ENCODE assay signal across 12 mouse cellular contexts in genomic region chr17:29273889-29274288, GRCm38 (mm10). TPM values are rescaled to one million over a fixed set of nuclear protein-coding genes. Genes with fewer than 3 reads are reported as not detected.
DNase-seq lines count a peak whose midpoint lies in the region; ATAC-seq and TF ChIP-seq lines count a peak whose summit lies in the region.
"Had no signal": no experiment of that assay in that cellular context is flagged by ENCODE, and none has a peak within 500 bp of the region (broad histone marks: within the 10 kb centered on the region; RNA-seq: fewer than 3 reads in every experiment).

No protein-coding gene starts in this region.

- no peak overlapping the region for H3K4me3 ChIP-seq in limb, embryonic 12.5 days (replicated peaks)
- H3K4me3 ChIP-seq in limb, embryonic 10.5 days: no peak overlapping the region
- no peak overlapping the region for H3K4me3 ChIP-seq in stomach, embryonic 16.5 days (replicated peaks; ENCODE audit: low read length)
- H3K4me3 ChIP-seq in forebrain, embryonic 13.5 days: no peak overlapping the region
- no peak overlapping the region for H3K4me3 ChIP-seq in forebrain, postnatal 0 days (ENCODE audit: low read depth, low read length)
- H3K4me3 ChIP-seq: erythroblast, embryonic 14.5 days; midbrain, embryonic 12.5 days had no signal

- no peak for ATAC-seq in limb, embryonic 12.5 days (ENCODE audit: insufficient number of reproducible peaks, insufficient read depth, low FRiP score, low TSS enrichment, low read depth)
- no peak for ATAC-seq in stomach, embryonic 16.5 days (ENCODE audit: insufficient read depth, low FRiP score)
- no peak for ATAC-seq in forebrain, embryonic 13.5 days
- no peak for ATAC-seq in forebrain, postnatal 0 days
- ATAC-seq: intestine, postnatal 0 days had no signal

- 0 out of 2 replicates have a peak overlapping the region, but pooled peaks have one; percentile 27 for H3K9ac ChIP-seq in limb, embryonic 12.5 days (replicated peaks)
- no peak overlapping the region for H3K9ac ChIP-seq in stomach, embryonic 16.5 days (ENCODE audit: low read length)
- H3K9ac ChIP-seq in forebrain, embryonic 13.5 days: no peak overlapping the region
- no peak overlapping the region for H3K9ac ChIP-seq in forebrain, postnatal 0 days
- H3K9ac ChIP-seq: midbrain, embryonic 12.5 days had no signal

- H3K4me2 ChIP-seq in limb, embryonic 12.5 days: no peak overlapping the region
- H3K4me2 ChIP-seq in stomach, embryonic 16.5 days (ENCODE audit: low read depth, low read length): no peak overlapping the region
- no peak overlapping the region for H3K4me2 ChIP-seq in forebrain, embryonic 13.5 days
- H3K4me2 ChIP-seq in forebrain, postnatal 0 days (ENCODE audit: low read depth): no peak overlapping the region
- H3K4me2 ChIP-seq: midbrain, embryonic 12.5 days had no signal

- H3K27ac ChIP-seq in limb, embryonic 12.5 days: peak overlapping the region; percentile 47; the same call in 1 of the 2 replicates
- no peak overlapping the region for H3K27ac ChIP-seq in limb, embryonic 10.5 days
- peak overlapping the region; percentile 4; the same call in 1 of the 2 replicates for H3K27ac ChIP-seq in stomach, embryonic 16.5 days (ENCODE audit: low read length)
- no peak overlapping the region for H3K27ac ChIP-seq in forebrain, embryonic 13.5 days
- H3K27ac ChIP-seq in forebrain, postnatal 0 days (ENCODE audit: low read depth, low read length): no peak overlapping the region
- H3K27ac ChIP-seq: midbrain, embryonic 12.5 days had no signal

- TF ChIP-seq CTCF in forebrain, postnatal 0 days (IDR thresholded peaks at IDR 0.05; ENCODE audit: low read depth): no peak

- H3K4me1 ChIP-seq in limb, embryonic 12.5 days (replicated peaks): peaks cover 19% of the 10 kb centered on the region
- H3K4me1 ChIP-seq in limb, embryonic 10.5 days: peaks cover 21% of the 10 kb centered on the region
- H3K4me1 ChIP-seq in stomach, embryonic 16.5 days (ENCODE audit: control insufficient read depth, insufficient read depth, low read length): peaks cover 10% of the 10 kb centered on the region; the same call in 1 of the 2 replicates
- H3K4me1 ChIP-seq in forebrain, embryonic 13.5 days: peaks cover 13% of the 10 kb centered on the region
- H3K4me1 ChIP-seq in forebrain, postnatal 0 days (ENCODE audit: insufficient read depth): peaks cover 9% of the 10 kb centered on the region

- WGBS in limb, embryonic 12.5 days: 80% methylated on average over 11 of the region's 11 CpGs
- WGBS in limb, embryonic 10.5 days: 90% methylated on average over 11 of the region's 11 CpGs
- WGBS in stomach, embryonic 16.5 days: 71% methylated on average over 11 of the region's 11 CpGs
- WGBS in forebrain, embryonic 13.5 days: 86% methylated on average over 11 of the region's 11 CpGs
- WGBS in forebrain, postnatal 0 days: 88% methylated on average over 11 of the region's 11 CpGs

- peaks cover 7% of the 10 kb centered on the region for H3K36me3 ChIP-seq in limb, embryonic 12.5 days
- no peaks in the 10 kb centered on the region for H3K36me3 ChIP-seq in limb, embryonic 10.5 days
- no peaks in the 10 kb centered on the region for H3K36me3 ChIP-seq in stomach, embryonic 16.5 days (ENCODE audit: control insufficient read depth, insufficient read depth, low read length)
- 0 out of 2 replicates have a peak, but pooled peaks cover 8% of the 10 kb centered on the region for H3K36me3 ChIP-seq in forebrain, embryonic 13.5 days (ENCODE audit: poor library complexity, severe bottlenecking)
- H3K36me3 ChIP-seq in forebrain, postnatal 0 days (ENCODE audit: insufficient read depth): peaks cover 4% of the 10 kb centered on the region; the same call in 1 of the 2 replicates

- H3K9me3 ChIP-seq in limb, embryonic 12.5 days: no peaks in the 10 kb centered on the region
- no peaks in the 10 kb centered on the region for H3K9me3 ChIP-seq in limb, embryonic 10.5 days (replicated peaks)
- H3K9me3 ChIP-seq in stomach, embryonic 16.5 days (replicated peaks; ENCODE audit: control insufficient read depth, low read length): no peaks in the 10 kb centered on the region
- no peaks in the 10 kb centered on the region for H3K9me3 ChIP-seq in forebrain, embryonic 13.5 days (replicated peaks)
- H3K9me3 ChIP-seq in forebrain, postnatal 0 days (ENCODE audit: low read length): no peaks in the 10 kb centered on the region
- H3K9me3 ChIP-seq: midbrain, embryonic 12.5 days had no signal

- DNase-seq in limb, embryonic 10.5 days (ENCODE audit: low spot score): no peak
- DNase-seq in heart, postnatal 14 days: peak; percentile 40 to 62
- DNase-seq in liver: peak; percentile 29
- no peak for DNase-seq in forebrain, postnatal 0 days
- DNase-seq in thymus, postnatal 25 days: no peak
- DNase-seq: cerebellum, adult 9-11 months had no signal

- intact Hi-C loops in heart, postnatal 14 days (cut with DNase I): no loop called here

- H3K27me3 ChIP-seq in limb, embryonic 12.5 days: no peaks in the 10 kb centered on the region
- no peaks in the 10 kb centered on the region for H3K27me3 ChIP-seq in limb, embryonic 10.5 days (ENCODE audit: low read depth, poor library complexity, severe bottlenecking)
- no peaks in the 10 kb centered on the region for H3K27me3 ChIP-seq in stomach, embryonic 16.5 days (ENCODE audit: control insufficient read depth, insufficient read depth, low read length)
- no peaks in the 10 kb centered on the region for H3K27me3 ChIP-seq in forebrain, embryonic 13.5 days
- no peaks in the 10 kb centered on the region for H3K27me3 ChIP-seq in forebrain, postnatal 0 days (ENCODE audit: insufficient read depth, low read length)
- H3K27me3 ChIP-seq: midbrain, embryonic 12.5 days had no signal

RNA-seq across cellular contexts. Expression of gene BC004004, which starts 5.3 kb away (rescaled TPM):
- 45.7 and 52.8 TPM in 2 replicates for polyA plus RNA-seq in limb, embryonic 12.5 days (2016; fragmentation: Nextera tagmentation; extraction: Ambion mirVana)
- 47.9 and 52.9 TPM in 2 replicates for polyA plus RNA-seq in limb, embryonic 10.5 days (2016; fragmentation: Nextera tagmentation; extraction: Ambion mirVana)
- total RNA-seq in heart, postnatal 14 days (2021): 100 to 1,000 TPM; 189 to 195 TPM
- polyA plus RNA-seq in stomach, embryonic 16.5 days (2015; fragmentation: Nextera tagmentation; extraction: Ambion mirVana): 82.2 and 83.0 TPM in 2 replicates
- 78.7 and 83.5 TPM in 2 replicates for polyA plus RNA-seq in forebrain, embryonic 13.5 days (2015; fragmentation: Nextera tagmentation; extraction: Ambion mirVana)
- 121 and 128 TPM in 2 replicates for total RNA-seq in forebrain, postnatal 0 days (2014; rRNA removed)
- polyA plus RNA-seq in forebrain, postnatal 0 days (2015; fragmentation: Nextera tagmentation; extraction: Ambion mirVana): 153 and 174 TPM in 2 replicates

RNA-seq across cellular contexts. Expression of gene Ppil1, which starts 9.9 kb away (rescaled TPM):
- polyA plus RNA-seq in limb, embryonic 12.5 days (2016; fragmentation: Nextera tagmentation; extraction: Ambion mirVana): 175 and 178 TPM in 2 replicates
- polyA plus RNA-seq in limb, embryonic 10.5 days (2016; fragmentation: Nextera tagmentation; extraction: Ambion mirVana): 239 and 250 TPM in 2 replicates
- 10 to 100 TPM; 28.8 to 33.5 TPM for total RNA-seq in heart, postnatal 14 days (2021)
- 129 and 130 TPM in 2 replicates for polyA plus RNA-seq in stomach, embryonic 16.5 days (2015; fragmentation: Nextera tagmentation; extraction: Ambion mirVana)
- 151 and 157 TPM in 2 replicates for polyA plus RNA-seq in forebrain, embryonic 13.5 days (2015; fragmentation: Nextera tagmentation; extraction: Ambion mirVana)
- 67.8 and 79.7 TPM in 2 replicates for total RNA-seq in forebrain, postnatal 0 days (2014; rRNA removed)
- 103 and 106 TPM in 2 replicates for polyA plus RNA-seq in forebrain, postnatal 0 days (2015; fragmentation: Nextera tagmentation; extraction: Ambion mirVana)

RNA-seq across cellular contexts. Expression of gene Cpne5, which starts 35.9 kb away (rescaled TPM):
- polyA plus RNA-seq in limb, embryonic 12.5 days (2016; fragmentation: Nextera tagmentation; extraction: Ambion mirVana): 5.6 and 6.4 TPM in 2 replicates
- 2.0 and 3.2 TPM in 2 replicates for polyA plus RNA-seq in limb, embryonic 10.5 days (2016; fragmentation: Nextera tagmentation; extraction: Ambion mirVana)
- total RNA-seq in heart, postnatal 14 days (2021): 1 to 10 TPM; 2.3 to 3.9 TPM
- 6.9 and 7.5 TPM in 2 replicates for polyA plus RNA-seq in stomach, embryonic 16.5 days (2015; fragmentation: Nextera tagmentation; extraction: Ambion mirVana)
- polyA plus RNA-seq in forebrain, embryonic 13.5 days (2015; fragmentation: Nextera tagmentation; extraction: Ambion mirVana): 13.0 and 18.3 TPM in 2 replicates
- total RNA-seq in forebrain, postnatal 0 days (2014; rRNA removed): 46.2 and 60.0 TPM in 2 replicates
- polyA plus RNA-seq in forebrain, postnatal 0 days (2015; fragmentation: Nextera tagmentation; extraction: Ambion mirVana): 48.6 and 61.6 TPM in 2 replicates

RNA-seq across cellular contexts. Expression of gene Pi16, which starts 43.6 kb away (rescaled TPM):
- polyA plus RNA-seq in limb, embryonic 12.5 days (2016; fragmentation: Nextera tagmentation; extraction: Ambion mirVana): 0.38 and 0.51 TPM in 2 replicates
- 0.34 and 0.35 TPM in 2 replicates for polyA plus RNA-seq in limb, embryonic 10.5 days (2016; fragmentation: Nextera tagmentation; extraction: Ambion mirVana)
- total RNA-seq in heart, postnatal 14 days (2021): 10 to 100 TPM; 34.3 to 47.8 TPM
- polyA plus RNA-seq in stomach, embryonic 16.5 days (2015; fragmentation: Nextera tagmentation; extraction: Ambion mirVana): 1.8 and 2.6 TPM in 2 replicates
- 1.5 and 1.7 TPM in 2 replicates for polyA plus RNA-seq in forebrain, embryonic 13.5 days (2015; fragmentation: Nextera tagmentation; extraction: Ambion mirVana)
- 3.5 and 5.7 TPM in 2 replicates for total RNA-seq in forebrain, postnatal 0 days (2014; rRNA removed)
- 1.7 and 2.0 TPM in 2 replicates for polyA plus RNA-seq in forebrain, postnatal 0 days (2015; fragmentation: Nextera tagmentation; extraction: Ambion mirVana)

Comparison
In these comparisons a context has a peak if more than half of its experiments do, and no peak if none do; other contexts are left out.
1. H3K27ac ChIP-seq: peak in limb, embryonic 12.5 days (single experiment) and stomach, embryonic 16.5 days (single experiment); none in limb, embryonic 10.5 days (single experiment), forebrain, embryonic 13.5 days (single experiment) and forebrain, postnatal 0 days (single experiment).
2. DNase-seq: peak in heart, postnatal 14 days (2 of 2) and liver (single experiment); none in limb, embryonic 10.5 days (single experiment), forebrain, postnatal 0 days (single experiment) and thymus, postnatal 25 days (single experiment).